Mouse (Mus musculus) embryonic fibroblast, embryonic 13.5 days (primary cell): ENCODE data around the gene Zbed3.

Experiments used
- CTCF ChIP-seq: IDR thresholded peaks from 2 replicates; pipeline ENCODE4 v1.5.1; 2011; ENCODE audit warnings: mild to moderate bottlenecking, control low read depth, low read length, moderate library complexity, borderline replicate concordance; ENCODE audit not compliant: insufficient read depth
- POLR2A ChIP-seq: IDR thresholded peaks from 2 replicates; pipeline ENCODE4 v1.6.1; 2011; ENCODE audit warnings: low read depth, mild to moderate bottlenecking, control low read depth, low read length, moderate library complexity

DNA sequence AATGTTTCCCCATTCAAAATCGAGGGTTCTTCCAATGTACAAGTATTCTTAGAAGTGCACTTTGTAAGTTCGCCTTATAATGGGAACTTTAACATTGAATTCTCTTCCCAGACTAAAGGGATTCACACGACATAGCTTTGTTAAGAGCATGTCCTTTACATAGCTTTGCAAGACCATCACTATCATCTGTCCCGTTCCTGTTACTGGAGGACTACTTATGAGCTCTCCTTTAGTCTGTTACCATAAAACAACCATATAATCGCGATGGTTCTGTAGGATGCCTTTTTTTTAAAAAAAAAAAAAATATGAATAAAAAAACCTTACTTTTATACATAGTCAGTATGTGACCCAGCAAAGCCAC, 52.1 kb downstream of the Zbed3 start:
- TF ChIP-seq CTCF (no peak), POLR2A (no peak)
